Mouse (Mus musculus): ENCODE data around the gene Fam57a. TPM values are rescaled to one million over a fixed set of nuclear protein-coding genes. Genes with fewer than 3 reads are reported as not detected.
"Not testable (repeated sequence)": the region's sequence is repeated elsewhere in the genome, so short reads cannot be mapped to it uniquely, and the experiment has no call there.

Fam57a gene
- polyA plus RNA-seq, 1 experiment: 13.6 TPM

DNA sequence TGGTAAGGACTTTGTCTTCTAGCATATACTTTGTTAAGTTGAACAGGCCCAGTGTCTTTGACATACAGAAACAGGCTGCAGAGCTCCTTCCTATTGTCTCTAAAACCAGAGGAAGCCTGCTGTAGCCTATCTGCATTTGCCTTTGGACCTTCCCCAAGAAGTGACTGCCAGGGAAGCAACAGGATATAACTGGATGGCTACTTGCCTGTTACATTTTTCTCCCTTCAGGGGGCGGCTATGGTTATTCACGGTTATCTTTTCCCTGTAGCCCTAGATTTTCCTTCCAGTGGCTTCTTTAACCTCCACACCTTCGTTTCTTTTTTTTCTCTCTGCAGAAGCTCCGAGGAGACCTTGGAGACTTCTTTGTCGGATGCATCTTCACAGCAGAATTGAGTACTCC lies 27.3 kb downstream of the Fam57a start:
- H3K27me3 ChIP-seq (ENCODE audit: control insufficient read depth, insufficient read depth, low read length): no peaks in the 10 kb centered on the region
- H3K4me1 ChIP-seq (ENCODE audit: control insufficient read depth, insufficient read depth, insufficient read length, low read length): no peaks in the 10 kb centered on the region; the same call in 1 of the 2 replicates
- peaks cover 5% of the 10 kb centered on the region; the same call in 1 of the 2 replicates for H3K36me3 ChIP-seq (ENCODE audit: control insufficient read depth, insufficient read depth, low read length)
- no peak overlapping the region for H3K27ac ChIP-seq (ENCODE audit: insufficient read depth, low read depth, low read length)
- 82% methylated on average over 5 of the region's 5 CpGs for WGBS
- H3K4me3 ChIP-seq (ENCODE audit: low read depth, low read length): no peak overlapping the region
- TF ChIP-seq POLR2A (IDR thresholded peaks at IDR 0.05; ENCODE audit: low read depth, low read length) (no peak), CTCF (IDR thresholded peaks at IDR 0.05; ENCODE audit: extremely low read depth, insufficient read length, insufficient replicate concordance, low read depth, low read length) (no peak)

- H3K36me3 ChIP-seq (ENCODE audit: control insufficient read depth, insufficient read depth, low read length): peaks cover 19% of the 10 kb centered on the region; the same call in 1 of the 2 replicates
- WGBS: 72% methylated on average over 13 of the region's 13 CpGs
- H3K27ac ChIP-seq (ENCODE audit: insufficient read depth, low read depth, low read length): no peak overlapping the region
- H3K4me1 ChIP-seq (ENCODE audit: control insufficient read depth, insufficient read depth, insufficient read length, low read length): no peaks in the 10 kb centered on the region
- no peaks in the 10 kb centered on the region for H3K27me3 ChIP-seq (ENCODE audit: control insufficient read depth, insufficient read depth, low read length)
- TF ChIP-seq POLR2A (IDR thresholded peaks at IDR 0.05; ENCODE audit: low read depth, low read length): no peak
- no peak for TF ChIP-seq CTCF (IDR thresholded peaks at IDR 0.05; ENCODE audit: extremely low read depth, insufficient read length, insufficient replicate concordance, low read depth, low read length)
- no peak overlapping the region for H3K4me3 ChIP-seq (ENCODE audit: low read depth, low read length)
Measured at GRCm38 (mm10) chr11:76210228-76210985, 30.9 kb downstream of the Fam57a start.

- 92% methylated on average over 5 of the region's 6 CpGs for WGBS
- peaks cover 19% of the 10 kb centered on the region; the same call in 1 of the 2 replicates for H3K36me3 ChIP-seq (ENCODE audit: control insufficient read depth, insufficient read depth, low read length)
- H3K4me1 ChIP-seq (ENCODE audit: control insufficient read depth, insufficient read depth, insufficient read length, low read length); H3K27ac ChIP-seq (ENCODE audit: insufficient read depth, low read depth, low read length); H3K4me3 ChIP-seq (ENCODE audit: low read depth, low read length); H3K27me3 ChIP-seq (ENCODE audit: control insufficient read depth, insufficient read depth, low read length): not testable (repeated sequence)
Measured at GRCm38 (mm10) chr11:76211595-76211994, 32.1 kb downstream of the Fam57a start.

DNA sequence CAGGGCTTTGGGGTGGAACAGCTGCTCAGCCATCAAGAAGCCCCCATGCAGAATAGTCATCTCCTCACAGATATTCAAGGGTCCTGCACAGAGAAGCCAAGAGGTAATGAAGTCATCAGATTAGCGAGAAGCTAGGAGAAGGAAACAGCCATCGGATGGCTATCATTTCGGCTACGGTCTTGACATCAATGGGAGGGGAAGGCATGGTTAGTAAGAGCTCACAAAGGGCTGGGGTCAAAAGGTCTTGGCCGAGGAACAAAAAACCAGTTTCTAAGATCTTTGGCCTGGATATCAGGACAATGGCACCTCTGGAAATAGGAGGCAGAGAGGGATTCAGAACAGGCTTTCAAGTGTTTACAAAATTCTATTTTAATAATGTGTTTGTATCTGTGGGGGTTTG lies 34.4 kb downstream of the Fam57a start:
- no peak overlapping the region for H3K4me3 ChIP-seq (ENCODE audit: low read depth, low read length)
- WGBS: 92% methylated on average over 5 of the region's 5 CpGs
- no peaks in the 10 kb centered on the region for H3K27me3 ChIP-seq (ENCODE audit: control insufficient read depth, insufficient read depth, low read length)
- no peaks in the 10 kb centered on the region for H3K4me1 ChIP-seq (ENCODE audit: control insufficient read depth, insufficient read depth, insufficient read length, low read length)
- H3K27ac ChIP-seq (ENCODE audit: insufficient read depth, low read depth, low read length): no peak overlapping the region
- peaks cover 17% of the 10 kb centered on the region; the same call in 1 of the 2 replicates for H3K36me3 ChIP-seq (ENCODE audit: control insufficient read depth, insufficient read depth, low read length)
- TF ChIP-seq POLR2A (IDR thresholded peaks at IDR 0.05; ENCODE audit: low read depth, low read length): no peak
- TF ChIP-seq CTCF (IDR thresholded peaks at IDR 0.05; ENCODE audit: extremely low read depth, insufficient read length, insufficient replicate concordance, low read depth, low read length): no peak

DNA sequence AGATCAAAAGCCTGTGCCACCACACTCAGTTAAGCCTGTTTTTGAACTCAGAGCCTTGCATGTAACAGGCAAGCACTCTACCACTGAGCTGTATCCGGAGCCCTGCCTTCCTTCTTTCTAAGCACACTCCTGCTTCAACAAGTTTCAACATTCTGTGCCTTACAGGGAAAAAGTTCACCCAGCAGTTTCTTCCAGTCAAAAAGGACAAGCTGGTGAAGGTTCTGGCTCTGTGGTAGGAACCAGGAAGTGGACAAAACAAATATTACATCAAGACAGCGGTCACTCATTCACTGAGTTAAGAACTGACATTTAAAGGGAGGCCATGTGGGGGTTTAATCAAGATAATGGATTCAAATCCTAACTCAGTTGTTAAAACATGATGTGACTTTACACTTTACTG lies 35.5 kb downstream of the Fam57a start:
- H3K4me1 ChIP-seq (ENCODE audit: control insufficient read depth, insufficient read depth, insufficient read length, low read length): no peaks in the 10 kb centered on the region
- whole genome bisulfite sequencing: 60% methylated on average over 2 of the region's 2 CpGs

GRCm38 (mm10) chr11:76216049-76216540 lies 36.6 kb downstream of the Fam57a start:
- no peak for TF ChIP-seq CTCF (IDR thresholded peaks at IDR 0.05; ENCODE audit: extremely low read depth, insufficient read length, insufficient replicate concordance, low read depth, low read length)
- TF ChIP-seq POLR2A (IDR thresholded peaks at IDR 0.05; ENCODE audit: low read depth, low read length): no peak
- Histone ChIP-seq H3K27ac (ENCODE audit: insufficient read depth, low read depth, low read length) (peak overlapping the region; percentile 52), H3K4me1 (ENCODE audit: control insufficient read depth, insufficient read depth, insufficient read length, low read length) (no peaks in the 10 kb centered on the region), H3K27me3 (ENCODE audit: control insufficient read depth, insufficient read depth, low read length) (no peaks in the 10 kb centered on the region), H3K36me3 (ENCODE audit: control insufficient read depth, insufficient read depth, low read length) (peaks cover 15% of the 10 kb centered on the region), H3K4me3 (ENCODE audit: low read depth, low read length) (no peak overlapping the region)
- 43% methylated on average over 5 of the region's 5 CpGs for WGBS

More for the DNA sequence above, 35.5 kb downstream of the Fam57a start:
- TF ChIP-seq POLR2A (IDR thresholded peaks at IDR 0.05; ENCODE audit: low read depth, low read length) (no peak), CTCF (IDR thresholded peaks at IDR 0.05; ENCODE audit: extremely low read depth, insufficient read length, insufficient replicate concordance, low read depth, low read length) (no peak)
- Histone ChIP-seq H3K27ac (ENCODE audit: insufficient read depth, low read depth, low read length) (no peak overlapping the region), H3K4me3 (ENCODE audit: low read depth, low read length) (no peak overlapping the region), H3K27me3 (ENCODE audit: control insufficient read depth, insufficient read depth, low read length) (no peaks in the 10 kb centered on the region), H3K36me3 (ENCODE audit: control insufficient read depth, insufficient read depth, low read length) (peaks cover 14% of the 10 kb centered on the region; the same call in 1 of the 2 replicates)

- Histone ChIP-seq H3K27me3 (ENCODE audit: control insufficient read depth, insufficient read depth, low read length) (no peaks in the 10 kb centered on the region), H3K4me3 (ENCODE audit: low read depth, low read length) (peak overlapping the region; percentile 85), H3K4me1 (ENCODE audit: control insufficient read depth, insufficient read depth, insufficient read length, low read length) (no peaks in the 10 kb centered on the region), H3K27ac (ENCODE audit: insufficient read depth, low read depth, low read length) (peak overlapping the region; percentile 52), H3K36me3 (ENCODE audit: control insufficient read depth, insufficient read depth, low read length) (peaks cover 17% of the 10 kb centered on the region)
- TF ChIP-seq CTCF (IDR thresholded peaks at IDR 0.05; ENCODE audit: extremely low read depth, insufficient read length, insufficient replicate concordance, low read depth, low read length) (no peak), POLR2A (IDR thresholded peaks at IDR 0.05; ENCODE audit: low read depth, low read length) (no peak; the same call in 1 of the 2 replicates)
- 1% methylated on average over 33 of the region's 33 CpGs for WGBS
Measured at GRCm38 (mm10) chr11:76216681-76217389, 37.4 kb downstream of the Fam57a start.
